Mouse (Mus musculus): ENCODE data around the gene Serpina16. TPM values are rescaled to one million over a fixed set of nuclear protein-coding genes. Genes with fewer than 3 reads are reported as not detected.
A peak's percentile ranks its signal among the peaks of the same experiment; 100 is the strongest.

Serpina16 gene
- total RNA-seq, 2 experiments from 2014 or later: not detected

DNA sequence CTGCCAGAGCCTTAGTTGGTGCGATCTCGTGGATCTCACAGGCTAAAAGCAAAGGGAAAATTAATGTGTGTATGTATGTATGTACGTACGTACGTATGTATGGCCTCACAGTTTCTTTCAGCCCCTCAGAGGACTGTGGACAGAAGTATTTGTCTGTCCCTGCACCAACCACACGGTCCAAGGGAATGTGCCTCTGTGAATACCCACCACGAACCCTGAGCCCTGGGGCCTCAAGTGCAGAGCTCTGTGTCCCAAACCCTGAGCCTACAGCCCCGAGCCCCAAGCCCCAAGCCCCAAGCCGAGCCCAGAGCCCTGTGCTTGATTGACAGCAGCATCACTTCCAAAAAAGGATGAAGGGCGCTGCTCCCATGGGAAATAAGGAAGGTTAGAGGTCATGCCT lies 17.9 kb downstream of the Serpina16 start:
- DNase-seq (ENCODE audit: low spot score in 2 of 2): no peak

DNA sequence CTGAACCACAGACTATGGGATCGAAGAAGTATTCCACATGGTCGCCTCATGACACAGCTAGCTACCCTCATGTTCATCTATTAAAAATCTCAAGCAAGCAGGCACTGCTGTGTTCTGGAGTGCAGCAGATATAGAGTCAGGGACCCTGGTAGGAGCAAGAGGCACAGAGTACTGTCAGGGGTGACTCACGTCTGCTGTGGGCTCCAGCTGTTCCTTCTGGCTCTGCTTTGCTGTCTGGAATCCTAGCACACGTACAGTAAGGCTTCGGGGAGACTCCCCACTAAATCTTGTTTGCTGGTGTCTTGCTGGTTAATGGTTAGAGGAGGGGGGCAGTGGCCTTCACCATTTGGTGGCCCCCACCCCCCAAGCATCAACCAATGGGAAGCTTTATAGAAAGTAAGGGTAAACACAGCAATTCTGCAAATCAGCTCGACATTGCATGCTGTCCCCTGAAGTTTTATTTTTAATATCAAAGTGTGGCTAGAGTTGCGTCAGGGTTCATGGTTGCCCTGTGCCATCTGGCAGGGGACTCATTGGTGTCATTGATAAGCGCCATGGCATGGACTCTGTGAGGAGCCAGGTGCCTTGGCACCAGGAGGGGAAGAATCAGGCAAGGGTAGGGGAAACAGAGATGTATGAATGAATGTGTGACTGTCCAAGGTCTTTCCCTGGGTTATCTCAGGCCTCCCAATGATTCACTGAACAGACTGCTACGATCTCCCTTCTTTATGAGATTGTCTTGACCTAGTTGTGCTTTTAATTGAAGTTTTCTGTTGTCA lies 18.9 kb downstream of the Serpina16 start, which contains the start of gene Serpina6:
Serpina6 (minus strand) TSS at position 365 of the 779 bp plus-strand sequence.
- DNase-seq (ENCODE audit: low spot score in 2 of 2): no peak

DNA sequence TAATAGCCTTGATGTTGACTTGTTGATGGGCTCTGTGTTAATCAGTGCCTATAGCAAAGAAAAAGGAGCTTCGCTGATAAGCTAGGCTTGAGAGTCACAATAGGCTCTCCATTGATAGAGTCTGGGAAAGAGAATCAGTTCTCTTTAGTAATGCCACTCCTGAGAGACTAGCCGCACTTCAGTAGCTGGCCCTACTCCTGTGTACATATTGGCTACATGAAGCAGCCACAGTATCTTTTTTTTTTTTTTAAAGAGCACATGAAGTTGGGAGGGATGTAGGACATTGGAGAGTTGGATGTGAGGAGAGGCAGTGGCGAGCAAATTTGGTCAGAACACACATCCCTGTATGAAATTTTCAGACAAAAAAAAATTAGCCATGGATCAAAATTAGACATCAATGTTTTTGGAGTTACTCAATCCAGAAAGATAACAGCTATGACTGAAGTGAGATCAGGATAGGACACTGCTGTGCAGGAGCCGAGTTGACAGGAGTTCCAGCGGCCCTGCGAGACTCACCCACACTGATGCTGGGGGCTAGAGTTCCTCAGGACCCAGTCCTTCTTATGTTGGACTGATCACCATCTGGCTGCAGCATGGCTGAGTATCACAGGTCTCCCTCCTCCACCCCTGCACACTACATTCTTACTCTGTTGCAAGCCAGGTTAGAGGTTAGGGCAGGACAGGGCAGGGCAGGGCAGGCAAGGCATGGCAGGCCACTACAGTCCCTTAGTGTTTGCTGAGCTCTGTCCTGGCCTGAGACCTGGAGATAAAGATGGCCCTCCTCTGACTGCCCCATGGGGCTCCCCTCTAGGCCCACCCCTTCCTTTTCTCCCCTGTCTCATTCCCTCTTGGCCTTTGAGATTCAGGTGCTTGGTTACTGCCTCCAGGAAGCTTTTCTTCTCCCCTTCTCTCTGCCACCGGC lies 20.6 kb downstream of the Serpina16 start:
- DNase-seq (ENCODE audit: low spot score in 2 of 2): no peak

GRCm38 (mm10) chr12:103653836-103654235 lies 22.1 kb downstream of the Serpina16 start:
- no peak for DNase-seq (ENCODE audit: low spot score in 2 of 2)

- no peak for DNase-seq (ENCODE audit: low spot score in 2 of 2)
Measured at GRCm38 (mm10) chr12:103646314-103646713, 29.6 kb downstream of the Serpina16 start.

DNA sequence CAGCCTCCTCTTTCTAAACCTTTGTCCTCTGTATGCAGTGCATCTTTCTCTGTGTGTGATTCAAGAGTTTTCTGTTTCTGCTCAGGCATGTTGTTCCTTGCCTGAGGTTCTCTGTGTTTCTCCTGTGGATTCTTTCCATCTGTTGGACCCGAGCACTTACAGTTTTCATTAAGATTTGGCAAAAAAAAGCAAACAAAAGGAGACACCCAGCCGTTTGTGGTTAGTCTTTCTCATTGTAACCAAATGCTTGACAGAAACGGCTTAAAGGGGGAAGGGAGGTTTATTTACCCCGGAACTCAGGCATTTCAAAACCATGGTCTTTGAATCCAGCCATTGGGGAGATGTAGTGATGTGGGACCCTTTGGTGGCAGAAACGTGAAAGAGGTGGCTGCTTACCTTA lies 31.3 kb downstream of the Serpina16 start:
- no peak for DNase-seq (ENCODE audit: low spot score in 2 of 2)

DNA sequence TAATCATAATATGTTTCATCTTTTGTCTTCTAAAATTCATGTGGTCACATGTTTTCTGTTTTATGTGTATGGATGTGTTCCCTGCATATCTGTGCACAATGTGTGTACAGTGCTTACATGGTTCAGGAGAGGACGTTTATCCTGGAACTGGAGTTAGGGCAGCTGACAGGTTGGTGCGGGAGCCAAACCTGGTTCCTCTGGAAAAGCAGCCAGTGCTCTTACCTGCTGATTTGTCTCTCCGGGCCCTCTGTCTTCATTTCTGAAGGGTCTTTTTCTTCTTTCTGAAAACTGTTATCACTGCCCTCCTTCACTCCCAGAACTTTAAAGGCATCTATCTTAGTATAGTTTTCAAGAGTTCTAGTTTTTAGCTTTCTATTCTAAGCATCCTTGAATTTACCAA lies 32.1 kb downstream of the Serpina16 start:
- DNase-seq (ENCODE audit: low spot score in 2 of 2): no peak

GRCm38 (mm10) chr12:103643336-103643735 lies 32.6 kb downstream of the Serpina16 start:
- peak; percentile 79 to 92 for DNase-seq (ENCODE audit: low spot score in 2 of 2)

DNA sequence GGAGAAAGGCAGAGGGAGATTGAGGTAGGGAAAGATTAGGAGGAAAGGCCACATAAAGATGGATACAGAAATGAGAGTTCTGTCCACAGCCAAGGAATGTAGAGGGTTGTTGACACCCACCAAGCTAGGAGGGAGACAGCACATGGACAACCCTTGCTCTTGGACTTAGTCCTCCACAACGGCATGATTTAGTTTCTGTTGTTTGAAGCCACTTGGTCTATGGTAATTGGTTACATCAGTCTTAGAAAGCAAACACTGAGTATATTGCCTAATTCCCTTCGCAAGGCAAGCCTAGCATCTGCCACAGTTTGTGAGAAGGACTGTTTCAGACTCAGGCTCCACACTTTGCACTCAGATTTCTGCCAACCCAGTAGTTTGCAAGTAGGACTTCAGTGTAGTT lies 40.1 kb downstream of the Serpina16 start:
- no peak for DNase-seq (ENCODE audit: low spot score in 2 of 2)

DNA sequence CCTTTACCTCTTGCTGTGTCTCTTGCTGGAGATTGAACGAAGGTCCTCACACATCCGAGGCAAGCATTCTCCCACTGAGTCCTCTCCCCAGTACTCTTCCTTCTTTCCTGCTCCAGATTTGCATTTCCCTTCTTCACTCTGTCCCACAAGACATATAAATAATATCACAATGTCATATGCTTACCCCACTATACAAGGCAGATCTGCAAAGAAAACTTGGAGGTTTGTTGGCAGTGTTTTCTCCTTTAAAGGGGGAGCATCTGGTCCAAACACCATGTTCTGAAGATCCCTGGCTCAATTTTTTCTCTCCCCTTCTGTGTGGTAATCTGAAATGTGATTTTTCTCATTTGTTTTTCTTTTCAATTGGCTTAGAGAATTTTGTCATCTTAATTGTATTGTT lies 41.5 kb downstream of the Serpina16 start:
- no peak for DNase-seq (ENCODE audit: low spot score in 2 of 2)

- no peak for DNase-seq (ENCODE audit: low spot score in 2 of 2)
Measured at GRCm38 (mm10) chr12:103631203-103631612, 44.7 kb downstream of the Serpina16 start, which contains the start of gene Serpina10. Gene Serpina10, minus strand, starts transcription at chr12:103631444.

Other genes with a start within 250 kb of the Serpina16 start
- gene Ifi27, start 241.9 kb downstream of the Serpina16 start, total RNA-seq (2021): 10 to 100 TPM; 85.7 to 89.8 TPM
- gene Ifi27l2a, start 232.5 kb downstream of the Serpina16 start, total RNA-seq (2021): 1 to 10 TPM; 4.3 TPM
- not detected for gene Ifi27l2b, start 218.9 kb downstream of the Serpina16 start, total RNA-seq (2021)
- 10 to 100 TPM; 26.7 to 28.5 TPM for gene Ppp4r4, start 143.9 kb downstream of the Serpina16 start, total RNA-seq (2021)
- not detected for gene Serpina10, start 44.7 kb downstream of the Serpina16 start, total RNA-seq (2021)
- not detected for gene Serpina6, start 18.9 kb downstream of the Serpina16 start, total RNA-seq (2021)
- not detected for gene Serpina1f, start 19.4 kb upstream of the Serpina16 start, total RNA-seq (2021)
- under 1 TPM in 1 of 2 experiments, not detected in 1; 0.40 TPM for gene Serpina1d, start 97.5 kb upstream of the Serpina16 start, total RNA-seq (2021)
- gene Serpina1b, start 154.2 kb upstream of the Serpina16 start, total RNA-seq (2021): not detected
- not detected for gene Serpina1a, start 187.4 kb upstream of the Serpina16 start, total RNA-seq (2021)
- gene Serpina1c, start 228.7 kb upstream of the Serpina16 start, total RNA-seq (2021): not detected

Measured in left cerebral cortex, adult 18-20 months (tissue).